Mouse (Mus musculus): ENCODE measurements around the gene Myh3. TPM values are rescaled to one million over a fixed set of nuclear protein-coding genes. Genes with fewer than 3 reads are reported as not detected.

Myh3 gene
- polyA plus RNA-seq, 1 experiment from 2014 or later = 0.23 TPM

GRCm38 (mm10) chr11:67143065-67143464 is 65.0 kb downstream of the Myh3 start:
- WGBS = 83% methylated on average over 5 of the region's 5 CpGs
- H3K4me3 ChIP-seq (replicated peaks; ENCODE audit: low read length) = no peak overlapping the region
- no peak for DNase-seq (ENCODE audit: low spot score)
- H3K27me3 ChIP-seq (ENCODE audit: control insufficient read depth, insufficient read depth, low read length) = no peaks in the 10 kb centered on the region
- H3K9me3 ChIP-seq (ENCODE audit: control insufficient read depth, low read length) = no peaks in the 10 kb centered on the region
- H3K4me1 ChIP-seq (replicated peaks; ENCODE audit: control insufficient read depth, insufficient read depth, low read length) = no peaks in the 10 kb centered on the region
- ATAC-seq (ENCODE audit: low FRiP score) = no peak
- H3K27ac ChIP-seq = no peak overlapping the region
- no peak overlapping the region for H3K9ac ChIP-seq
- no peaks in the 10 kb centered on the region for H3K36me3 ChIP-seq (replicated peaks; ENCODE audit: control insufficient read depth, insufficient read depth)
- no peak overlapping the region for H3K4me2 ChIP-seq (replicated peaks)

- DNase-seq (ENCODE audit: low spot score) (no peak), ATAC-seq (ENCODE audit: low FRiP score) (no peak)
- no peak overlapping the region for H3K27ac ChIP-seq
- H3K9ac ChIP-seq = no peak overlapping the region
- no peaks in the 10 kb centered on the region for H3K27me3 ChIP-seq (ENCODE audit: control insufficient read depth, insufficient read depth, low read length)
- no peak overlapping the region for H3K4me2 ChIP-seq (replicated peaks)
- H3K36me3 ChIP-seq (replicated peaks; ENCODE audit: control insufficient read depth, insufficient read depth) = no peaks in the 10 kb centered on the region
- WGBS = 86% methylated on average over 4 of the region's 4 CpGs
- no peak overlapping the region for H3K4me3 ChIP-seq (replicated peaks; ENCODE audit: low read length)
- no peaks in the 10 kb centered on the region for H3K9me3 ChIP-seq (ENCODE audit: control insufficient read depth, low read length)
- H3K4me1 ChIP-seq (replicated peaks; ENCODE audit: control insufficient read depth, insufficient read depth, low read length) = no peaks in the 10 kb centered on the region
Observed at GRCm38 (mm10) chr11:67143863-67144498, 65.9 kb downstream of the Myh3 start.

DNA sequence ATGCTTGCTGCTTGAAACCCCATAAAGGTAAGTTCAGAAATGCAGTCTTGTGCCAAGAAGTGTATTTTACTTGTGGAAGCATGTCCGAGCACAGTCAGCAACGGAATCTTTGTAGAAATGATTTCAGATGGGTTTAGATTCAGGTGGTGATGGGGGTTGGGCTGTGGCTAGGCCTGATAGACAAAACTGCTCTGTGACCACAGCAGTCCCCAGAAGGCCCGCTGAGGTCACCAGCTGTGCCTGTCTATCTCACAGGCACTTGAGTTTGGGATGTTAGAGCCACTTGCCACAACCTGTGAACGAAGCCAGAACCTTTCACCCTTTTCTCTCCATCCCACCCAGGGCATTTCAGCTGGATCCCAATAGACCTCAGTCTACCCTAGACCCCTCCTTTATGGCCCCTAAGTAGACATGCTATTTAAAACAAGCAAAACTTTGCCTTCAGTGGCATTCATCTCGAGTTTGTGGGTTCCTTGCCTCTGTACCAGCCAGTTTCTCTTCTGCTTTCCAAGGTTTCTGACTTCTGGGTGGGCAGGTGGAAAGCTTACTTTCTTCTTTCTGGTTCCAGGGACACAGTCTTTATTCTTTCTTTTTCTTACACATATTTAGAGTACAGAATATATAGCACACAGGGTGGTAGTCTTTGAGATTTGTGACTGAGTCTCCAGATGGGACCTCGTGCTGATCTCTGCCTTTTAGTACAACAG is 66.6 kb downstream of the Myh3 start:
- ATAC-seq (ENCODE audit: low FRiP score) (no peak), DNase-seq (ENCODE audit: low spot score) (no peak)
- no peak overlapping the region for H3K27ac ChIP-seq
- H3K4me1 ChIP-seq (replicated peaks; ENCODE audit: control insufficient read depth, insufficient read depth, low read length) = no peaks in the 10 kb centered on the region
- no peaks in the 10 kb centered on the region for H3K36me3 ChIP-seq (replicated peaks; ENCODE audit: control insufficient read depth, insufficient read depth)
- no peaks in the 10 kb centered on the region for H3K27me3 ChIP-seq (ENCODE audit: control insufficient read depth, insufficient read depth, low read length)
- H3K4me2 ChIP-seq (replicated peaks) = no peak overlapping the region
- H3K9me3 ChIP-seq (ENCODE audit: control insufficient read depth, low read length) = no peaks in the 10 kb centered on the region
- WGBS = 69% methylated on average over 6 of the region's 6 CpGs
- H3K9ac ChIP-seq = no peak overlapping the region
- no peak overlapping the region for H3K4me3 ChIP-seq (replicated peaks; ENCODE audit: low read length)

GRCm38 (mm10) chr11:67145482-67146408 is 67.6 kb downstream of the Myh3 start:
- H3K9me3 ChIP-seq (ENCODE audit: control insufficient read depth, low read length) = no peaks in the 10 kb centered on the region
- no peak overlapping the region for H3K4me3 ChIP-seq (replicated peaks; ENCODE audit: low read length)
- no peaks in the 10 kb centered on the region for H3K36me3 ChIP-seq (replicated peaks; ENCODE audit: control insufficient read depth, insufficient read depth)
- no peak overlapping the region for H3K27ac ChIP-seq
- no peaks in the 10 kb centered on the region for H3K27me3 ChIP-seq (ENCODE audit: control insufficient read depth, insufficient read depth, low read length)
- 82% methylated on average over 5 of the region's 5 CpGs for WGBS
- H3K9ac ChIP-seq = no peak overlapping the region
- no peak overlapping the region for H3K4me2 ChIP-seq (replicated peaks)
- H3K4me1 ChIP-seq (replicated peaks; ENCODE audit: control insufficient read depth, insufficient read depth, low read length) = no peaks in the 10 kb centered on the region
- ATAC-seq (ENCODE audit: low FRiP score) (no peak), DNase-seq (ENCODE audit: low spot score) (no peak)

DNA sequence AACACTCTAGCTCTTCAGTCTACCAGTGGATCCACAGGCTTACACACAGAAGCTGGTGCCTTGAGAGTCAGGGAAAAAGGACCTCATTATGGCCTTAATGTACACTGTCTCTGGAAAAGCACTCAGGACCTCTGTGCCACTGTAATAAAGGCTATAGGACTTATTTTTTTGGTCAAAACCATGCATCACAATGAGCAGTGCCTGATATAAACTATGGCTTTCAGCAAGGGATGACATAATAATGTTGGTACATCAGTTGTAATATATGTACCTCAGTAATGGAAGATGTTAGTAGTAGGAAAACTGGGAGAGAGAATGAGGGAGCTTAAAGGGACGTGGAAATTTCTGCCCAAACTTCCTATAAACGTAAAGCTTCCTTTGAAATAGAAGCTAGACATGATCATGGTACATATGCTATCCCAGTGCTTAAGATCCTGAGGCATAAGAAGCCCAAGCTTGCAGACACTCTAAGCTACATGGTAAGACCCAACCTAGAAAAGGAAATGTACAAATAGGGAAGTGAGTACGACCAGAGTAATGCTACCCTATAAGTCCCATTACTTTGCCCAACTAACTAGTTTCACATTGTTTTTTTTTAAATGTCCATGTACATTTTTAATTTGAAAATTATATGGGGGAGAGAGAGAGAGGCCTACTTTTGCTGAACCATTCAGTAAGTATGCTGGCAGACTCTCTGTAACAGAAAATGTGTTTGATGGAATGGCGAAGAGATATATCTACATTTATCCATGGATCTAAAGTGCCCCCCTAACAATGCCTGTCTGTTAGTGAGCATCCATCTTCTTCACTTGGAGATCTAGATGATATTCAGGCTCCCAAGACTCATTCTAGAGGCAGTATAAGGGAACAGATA is 68.5 kb downstream of the Myh3 start:
- DNase-seq (ENCODE audit: low spot score) = no peak
- H3K9me3 ChIP-seq (ENCODE audit: control insufficient read depth, low read length) = no peaks in the 10 kb centered on the region
- no peak overlapping the region for H3K9ac ChIP-seq
- no peak overlapping the region for H3K27ac ChIP-seq
- WGBS = 94% methylated on average over 4 of the region's 4 CpGs
- H3K4me2 ChIP-seq (replicated peaks) = no peak overlapping the region
- no peaks in the 10 kb centered on the region for H3K4me1 ChIP-seq (replicated peaks; ENCODE audit: control insufficient read depth, insufficient read depth, low read length)
- no peaks in the 10 kb centered on the region for H3K27me3 ChIP-seq (ENCODE audit: control insufficient read depth, insufficient read depth, low read length)
- H3K36me3 ChIP-seq (replicated peaks; ENCODE audit: control insufficient read depth, insufficient read depth) = no peaks in the 10 kb centered on the region
- no peak overlapping the region for H3K4me3 ChIP-seq (replicated peaks; ENCODE audit: low read length)
- ATAC-seq (ENCODE audit: low FRiP score) = no peak

- H3K36me3 ChIP-seq (replicated peaks; ENCODE audit: control insufficient read depth, insufficient read depth) = no peaks in the 10 kb centered on the region
Observed at GRCm38 (mm10) chr11:67147283-67147921, 69.3 kb downstream of the Myh3 start.

GRCm38 (mm10) chr11:67148286-67149012 is 70.3 kb downstream of the Myh3 start:
- 89% methylated on average over 4 of the region's 4 CpGs for WGBS
- H3K27ac ChIP-seq = no peak overlapping the region
- H3K4me2 ChIP-seq (replicated peaks) = no peak overlapping the region
- ATAC-seq (ENCODE audit: low FRiP score) = no peak
- DNase-seq (ENCODE audit: low spot score) = no peak
- no peak overlapping the region for H3K9ac ChIP-seq
- H3K4me1 ChIP-seq (replicated peaks; ENCODE audit: control insufficient read depth, insufficient read depth, low read length) = peaks cover 5% of the 10 kb centered on the region; the same call in 1 of the 2 replicates
- H3K9me3 ChIP-seq (ENCODE audit: control insufficient read depth, low read length) = no peaks in the 10 kb centered on the region
- H3K36me3 ChIP-seq (replicated peaks; ENCODE audit: control insufficient read depth, insufficient read depth) = no peaks in the 10 kb centered on the region
- no peak overlapping the region for H3K4me3 ChIP-seq (replicated peaks; ENCODE audit: low read length)
- no peaks in the 10 kb centered on the region for H3K27me3 ChIP-seq (ENCODE audit: control insufficient read depth, insufficient read depth, low read length)

More at GRCm38 (mm10) chr11:67147283-67147921, 69.3 kb downstream of the Myh3 start:
- Histone ChIP-seq H3K4me2 (replicated peaks) (no peak overlapping the region), H3K27ac (no peak overlapping the region), H3K27me3 (ENCODE audit: control insufficient read depth, insufficient read depth, low read length) (no peaks in the 10 kb centered on the region), H3K9ac (no peak overlapping the region), H3K9me3 (ENCODE audit: control insufficient read depth, low read length) (no peaks in the 10 kb centered on the region), H3K4me1 (replicated peaks; ENCODE audit: control insufficient read depth, insufficient read depth, low read length) (no peaks in the 10 kb centered on the region), H3K4me3 (replicated peaks; ENCODE audit: low read length) (no peak overlapping the region)
- 94% methylated on average over 12 of the region's 12 CpGs for WGBS
- DNase-seq (ENCODE audit: low spot score) = no peak
- no peak for ATAC-seq (ENCODE audit: low FRiP score)

DNA sequence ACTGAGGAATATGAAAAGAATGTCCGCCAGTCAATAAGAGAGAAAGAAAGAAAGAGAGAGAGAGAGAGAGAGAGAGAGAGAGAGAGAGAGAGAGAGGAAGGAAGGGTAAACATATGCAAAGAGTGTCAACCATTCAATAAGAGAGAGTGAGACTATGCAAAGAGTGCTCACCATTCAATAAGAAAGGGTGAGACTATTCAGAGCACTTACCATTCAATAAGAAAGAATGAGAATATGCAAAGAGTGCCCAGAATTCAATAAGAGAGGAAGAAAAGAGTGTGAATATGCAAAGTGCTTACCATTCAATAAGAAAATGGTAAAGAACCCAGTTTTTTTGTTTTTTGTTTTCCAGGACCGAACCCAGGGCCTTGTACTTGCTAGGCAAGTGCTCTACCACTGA is 72.1 kb downstream of the Myh3 start:
- no peaks in the 10 kb centered on the region for H3K27me3 ChIP-seq (ENCODE audit: control insufficient read depth, insufficient read depth, low read length)
- peaks cover 7% of the 10 kb centered on the region; the same call in 1 of the 2 replicates for H3K4me1 ChIP-seq (replicated peaks; ENCODE audit: control insufficient read depth, insufficient read depth, low read length)
- H3K27ac ChIP-seq = no peak overlapping the region
- H3K9ac ChIP-seq = no peak overlapping the region
- H3K4me3 ChIP-seq (replicated peaks; ENCODE audit: low read length) = no peak overlapping the region
- H3K9me3 ChIP-seq (ENCODE audit: control insufficient read depth, low read length) = no peaks in the 10 kb centered on the region
- DNase-seq (ENCODE audit: low spot score) (no peak), ATAC-seq (ENCODE audit: low FRiP score) (no peak)
- H3K4me2 ChIP-seq (replicated peaks) = no peak overlapping the region
- WGBS = 88% methylated on average over 2 of the region's 2 CpGs
- no peaks in the 10 kb centered on the region for H3K36me3 ChIP-seq (replicated peaks; ENCODE audit: control insufficient read depth, insufficient read depth)

Measured in hindbrain, embryonic 14.5 days (tissue).